Mouse (Mus musculus) midbrain, embryonic 14.5 days (tissue): ENCODE measurements around the gene Bbs1. TPM values are rescaled to one million over a fixed set of nuclear protein-coding genes. Genes with fewer than 3 reads are reported as not detected.

Experiments used
- ATAC-seq: fragments of 200-750 bp; cut with Nextera tagmentation; 2 replicates; pipeline ENCODE4 v1.8.0; 2017; ENCODE audit warnings: moderate number of reproducible peaks, moderate library complexity; ENCODE audit not compliant: low FRiP score, low TSS enrichment
- DNase-seq: peaks from one replicate; pipeline ENCODE4 v3.0.0-alpha.2; 2015
- H3K27ac ChIP-seq: fragments of 300-500 bp; sonication (generic); replicated peaks from 2 replicates; pipeline ENCODE4 v1.5.1; 2014; ENCODE audit warnings: mild to moderate bottlenecking, low read depth, low read length, moderate library complexity
- H3K27me3 ChIP-seq: fragments of 300-500 bp; sonication (generic); 2 replicates; pipeline ENCODE4 v1.6.1; 2014; ENCODE audit warnings: low read length, control low read depth, mixed read lengths; ENCODE audit not compliant: control insufficient read depth, insufficient read depth
- H3K36me3 ChIP-seq: fragments of 300-500 bp; sonication (generic); 2 replicates; pipeline ENCODE4 v1.6.1; 2014; ENCODE audit warnings: low read length, control low read depth; ENCODE audit not compliant: control insufficient read depth, insufficient read depth
- H3K4me1 ChIP-seq: fragments of 300-500 bp; sonication (generic); 2 replicates; pipeline ENCODE4 v1.6.1; 2014; ENCODE audit warnings: mild to moderate bottlenecking, antibody characterized with exemption, low read length, control low read depth; ENCODE audit not compliant: control insufficient read depth, insufficient read depth
- H3K4me2 ChIP-seq: fragments of 300-500 bp; sonication (generic); 2 replicates; pipeline ENCODE4 v1.6.1; 2014; ENCODE audit warnings: mild to moderate bottlenecking, low read length, moderate library complexity
- H3K4me3 ChIP-seq: fragments of 300-500 bp; sonication (generic); replicated peaks from 2 replicates; pipeline ENCODE4 v1.5.1; 2014; ENCODE audit warnings: low read depth, low read length
- H3K9ac ChIP-seq: fragments of 300-500 bp; sonication (generic); replicated peaks from 2 replicates; pipeline ENCODE4 v1.6.1; 2014; ENCODE audit warnings: mild to moderate bottlenecking, low read length, moderate library complexity
- H3K9me3 ChIP-seq: fragments of 300-500 bp; sonication (generic); 2 replicates; pipeline ENCODE4 v1.6.1; 2016; ENCODE audit warnings: low read length, control low read depth, mixed read lengths; ENCODE audit not compliant: control insufficient read depth
- WGBS: fragments of 180-500 bp; shearing (Covaris S2); extraction: QIAGEN DNeasy Blood & Tissue Kit; methylation state at CpG from one replicate; pipeline ENCODE4 v1.1.7; 2014; 5-methylcytosine and 5-hydroxymethylcytosine counted together
- polyA plus RNA-seq: library from polyadenylated mRNA; unstranded; fragments of >200 nt; fragmentation: Nextera tagmentation; extraction: Ambion mirVana; gene quantifications from 2 replicates; pipeline ENCODE4 v1.2.1, GENCODE M21; 2014

Gene Bbs1
- polyA plus RNA-seq, 1 experiment from 2014 or later, result 17.9 TPM

DNA sequence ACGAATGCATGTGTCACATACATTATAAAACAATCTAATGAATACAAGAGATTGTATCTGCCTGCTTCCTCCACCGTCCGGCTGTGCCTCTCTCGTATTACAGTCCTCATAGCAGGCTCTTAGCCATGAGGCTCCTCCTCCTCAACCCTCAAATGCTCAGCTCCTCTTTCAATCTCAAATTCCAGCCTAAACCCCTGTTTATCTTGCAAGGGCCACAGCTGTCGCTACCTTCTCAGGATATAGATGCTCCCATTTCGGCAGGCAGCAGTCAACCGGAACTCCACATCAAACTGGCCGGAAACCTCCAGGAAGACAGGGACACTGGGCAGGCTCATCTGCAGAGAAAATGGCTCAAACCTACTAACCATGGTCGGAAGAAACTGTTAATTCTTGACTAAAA is 7.5 kb downstream of the Bbs1 start:
- H3K27me3 ChIP-seq, result no peaks in the 10 kb centered on the region
- no peak overlapping the region for H3K9ac ChIP-seq
- no peak overlapping the region for H3K4me3 ChIP-seq
- no peaks in the 10 kb centered on the region for H3K4me1 ChIP-seq
- ATAC-seq (no peak), DNase-seq (no peak)
- peaks cover 71% of the 10 kb centered on the region for H3K36me3 ChIP-seq
- H3K9me3 ChIP-seq, result no peaks in the 10 kb centered on the region
- WGBS, result 87% methylated on average over 9 of the region's 9 CpGs
- H3K4me2 ChIP-seq, result no peak overlapping the region
- no peak overlapping the region for H3K27ac ChIP-seq

DNA sequence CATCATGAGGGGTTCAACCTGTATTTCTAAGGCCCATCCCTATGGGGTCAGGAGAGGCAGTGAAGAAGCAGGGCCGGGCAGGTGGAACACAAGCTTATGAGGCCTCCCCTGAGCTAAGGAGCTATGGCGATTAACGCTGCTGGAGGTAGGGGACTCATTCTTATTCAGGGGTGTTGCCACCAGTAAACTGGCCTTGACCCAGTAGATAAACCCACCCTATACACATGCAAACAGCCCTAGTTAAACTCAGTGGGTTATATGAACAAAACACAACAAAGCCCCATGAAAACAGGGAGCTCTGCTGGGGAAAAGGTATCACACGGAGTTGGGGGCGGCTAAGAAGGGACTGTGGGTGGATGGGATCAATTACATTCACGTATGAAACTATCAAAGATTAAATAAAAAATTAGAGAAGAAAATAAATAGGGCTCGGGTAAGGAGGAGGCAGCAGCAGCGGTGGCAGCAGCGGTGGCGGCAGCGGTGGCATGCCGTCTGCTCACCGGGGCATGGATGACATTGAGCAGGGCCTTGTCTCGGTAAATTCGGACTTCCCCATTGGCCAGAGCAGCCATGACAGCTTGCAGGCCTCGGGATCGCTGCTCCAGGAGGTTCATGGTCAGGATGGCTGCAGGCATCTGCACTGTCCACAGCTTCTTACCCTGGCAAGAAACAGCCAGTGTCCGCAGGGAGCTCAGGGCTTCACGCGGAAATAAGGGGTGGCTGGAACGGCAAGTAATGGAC is 9.5 kb downstream of the Bbs1 start:
- H3K9ac ChIP-seq, result no peak overlapping the region
- peaks cover 69% of the 10 kb centered on the region for H3K36me3 ChIP-seq
- ATAC-seq, result no peak
- no peaks in the 10 kb centered on the region for H3K27me3 ChIP-seq
- H3K9me3 ChIP-seq, result no peaks in the 10 kb centered on the region
- no peaks in the 10 kb centered on the region for H3K4me1 ChIP-seq
- no peak overlapping the region for H3K4me3 ChIP-seq
- no peak overlapping the region for H3K27ac ChIP-seq
- 53% methylated on average over 21 of the region's 21 CpGs for WGBS
- H3K4me2 ChIP-seq, result no peak overlapping the region
- no peak for DNase-seq

DNA sequence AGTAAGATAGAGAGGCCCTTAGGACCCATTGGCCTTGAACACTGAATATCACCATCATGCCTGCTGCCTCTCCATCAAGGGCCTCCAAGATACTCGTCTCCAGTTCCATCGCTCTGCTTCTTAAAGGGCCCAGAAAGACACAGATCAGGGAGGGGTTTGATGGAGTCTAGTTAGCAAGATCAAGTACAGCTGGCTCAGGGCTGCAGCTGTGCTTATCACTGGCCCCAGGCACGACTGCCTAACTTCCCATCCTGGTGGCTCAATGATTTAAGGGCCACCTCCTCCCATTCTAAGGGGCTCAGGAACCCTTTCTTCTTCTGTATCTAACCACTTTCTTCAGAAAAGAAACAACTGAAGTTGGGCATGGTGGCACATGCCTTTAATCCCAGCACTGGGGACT is 14.6 kb downstream of the Bbs1 start:
- Histone ChIP-seq H3K27me3 (no peaks in the 10 kb centered on the region), H3K4me1 (no peaks in the 10 kb centered on the region), H3K9me3 (no peaks in the 10 kb centered on the region), H3K36me3 (peaks cover 58% of the 10 kb centered on the region), H3K9ac (no peak overlapping the region), H3K4me3 (no peak overlapping the region), H3K4me2 (no peak overlapping the region), H3K27ac (no peak overlapping the region)
- no peak for DNase-seq
- 86% methylated on average over 3 of the region's 3 CpGs for WGBS
- ATAC-seq, result no peak

DNA sequence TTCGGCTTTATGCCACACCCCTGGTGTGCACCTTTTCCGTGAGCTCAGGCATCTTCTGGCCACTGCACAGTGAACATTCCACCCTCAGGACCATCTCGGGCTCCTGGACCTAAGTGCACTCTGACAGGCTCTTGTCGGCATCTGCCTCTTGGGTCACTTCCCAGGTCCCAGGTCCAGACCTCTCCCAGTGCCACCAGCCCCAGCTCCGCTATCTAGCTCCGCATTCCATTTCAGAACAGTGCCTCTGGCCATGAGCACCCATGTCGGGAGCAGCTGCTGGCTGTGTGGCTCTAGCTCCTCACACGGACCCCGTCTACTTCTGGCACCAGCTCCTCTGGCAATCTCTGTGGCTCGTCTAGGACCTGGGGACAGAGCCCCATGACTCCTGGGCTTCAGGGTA is 16.6 kb downstream of the Bbs1 start:
- Histone ChIP-seq H3K27ac (no peak overlapping the region), H3K9me3 (no peaks in the 10 kb centered on the region), H3K4me2 (no peak overlapping the region), H3K9ac (no peak overlapping the region), H3K36me3 (peaks cover 52% of the 10 kb centered on the region), H3K4me1 (no peaks in the 10 kb centered on the region), H3K27me3 (no peaks in the 10 kb centered on the region), H3K4me3 (no peak overlapping the region)
- WGBS, result 91% methylated on average over 10 of the region's 10 CpGs
- DNase-seq (no peak), ATAC-seq (no peak)

DNA sequence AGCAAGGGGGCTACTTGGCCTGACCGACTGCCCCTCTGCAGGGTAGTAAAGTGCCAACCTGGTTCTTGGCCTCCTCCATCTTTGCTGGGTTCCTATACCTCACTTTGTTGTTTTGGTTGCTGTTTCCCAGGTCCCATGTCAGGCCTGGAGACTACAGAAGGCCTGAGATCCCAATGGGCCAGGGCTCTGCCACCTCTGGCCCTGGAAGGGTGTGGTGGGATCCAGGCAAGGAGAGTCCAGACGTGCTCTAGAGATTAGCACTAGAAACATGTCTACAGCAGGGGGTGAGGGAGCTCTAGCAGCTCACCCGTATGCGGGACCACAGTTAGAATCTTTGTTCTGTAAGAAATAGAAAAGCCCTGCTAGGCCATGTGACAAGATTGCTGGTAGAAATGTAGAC is 22.5 kb downstream of the Bbs1 start:
- H3K27me3 ChIP-seq, result no peaks in the 10 kb centered on the region
- H3K4me3 ChIP-seq, result no peak overlapping the region
- H3K9ac ChIP-seq, result no peak overlapping the region
- H3K36me3 ChIP-seq, result peaks cover 11% of the 10 kb centered on the region; the same call in 1 of the 2 replicates
- H3K4me1 ChIP-seq, result peaks cover 4% of the 10 kb centered on the region; the same call in 1 of the 2 replicates
- H3K4me2 ChIP-seq, result no peak overlapping the region
- ATAC-seq (no peak), DNase-seq (no peak)
- 88% methylated on average over 4 of the region's 4 CpGs for WGBS
- H3K27ac ChIP-seq, result no peak overlapping the region
- H3K9me3 ChIP-seq, result no peaks in the 10 kb centered on the region

DNA sequence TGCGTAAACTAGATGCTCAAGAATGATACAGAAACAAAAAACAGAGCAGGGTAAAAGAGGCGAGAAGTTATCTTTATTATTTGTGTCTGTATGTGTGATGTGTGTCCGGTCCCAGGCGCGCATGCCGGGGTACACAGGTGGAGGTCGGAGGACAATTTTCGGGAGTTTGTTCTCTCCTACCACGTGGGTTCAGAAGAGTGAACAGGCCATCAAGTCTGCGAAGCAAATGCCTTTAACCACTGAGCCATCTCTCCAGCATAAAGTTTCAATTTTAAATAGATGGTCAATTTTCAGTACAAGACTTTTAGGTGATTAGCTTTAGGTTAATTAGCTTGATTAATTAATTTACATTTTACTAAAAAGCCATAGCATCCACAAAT is 27.1 kb downstream of the Bbs1 start:
- DNase-seq (no peak), ATAC-seq (no peak)
- H3K27me3 ChIP-seq, result no peaks in the 10 kb centered on the region
- H3K27ac ChIP-seq, result no peak overlapping the region
- H3K9me3 ChIP-seq, result no peaks in the 10 kb centered on the region
- 67% methylated on average over 10 of the region's 10 CpGs for WGBS
- H3K4me3 ChIP-seq, result peak overlapping the region; percentile 85
- peaks cover 11% of the 10 kb centered on the region; the same call in 1 of the 2 replicates for H3K36me3 ChIP-seq
- peak overlapping the region; percentile 78 for H3K9ac ChIP-seq
- peak overlapping the region; percentile 87 for H3K4me2 ChIP-seq
- H3K4me1 ChIP-seq, result peaks cover 10% of the 10 kb centered on the region

DNA sequence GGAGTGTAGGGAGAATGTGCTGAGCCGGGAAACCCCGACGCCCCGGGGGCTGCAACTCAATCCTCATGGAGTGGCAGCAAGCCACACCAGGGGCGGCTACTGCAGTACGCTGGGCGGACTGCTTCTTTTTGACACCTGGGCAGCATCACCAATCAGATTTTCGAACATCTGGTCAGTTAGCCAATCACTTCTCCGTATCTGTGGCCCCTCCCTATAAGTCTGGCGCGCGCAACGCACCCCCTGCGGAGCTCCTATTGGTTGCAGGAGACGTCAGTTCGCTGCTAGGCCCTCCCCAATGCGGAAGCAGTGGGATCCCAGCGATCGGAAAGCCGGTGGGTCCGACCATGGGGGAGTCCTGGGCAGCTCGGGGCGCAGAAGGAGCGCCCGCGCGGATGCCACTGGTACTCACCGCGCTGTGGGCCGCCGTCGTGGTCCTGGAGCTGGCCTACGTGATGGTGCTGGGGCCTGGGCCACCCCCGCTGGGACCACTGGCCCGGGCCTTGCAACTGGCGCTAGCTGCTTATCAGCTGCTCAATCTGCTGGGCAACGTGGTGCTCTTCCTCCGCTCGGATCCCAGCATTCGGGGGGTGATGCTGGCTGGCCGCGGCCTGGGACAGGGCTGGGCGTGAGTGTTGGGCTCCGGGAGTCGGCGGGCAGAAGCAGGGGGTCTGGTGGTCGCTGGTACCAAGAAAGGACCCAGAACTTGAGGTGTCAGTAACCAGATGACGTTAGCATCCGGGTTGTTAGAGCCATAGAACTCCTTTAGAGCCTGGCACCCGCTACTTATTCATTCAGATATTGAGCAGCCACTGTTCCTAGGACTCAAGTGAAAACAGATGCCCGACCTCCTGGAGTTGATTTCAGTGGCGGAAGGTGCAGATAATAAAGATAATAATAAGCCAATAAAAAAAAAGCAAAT is 27.8 kb downstream of the Bbs1 start, which contains the start of gene Zdhhc24:
TSS of gene Zdhhc24 (plus strand) at position 264 of the 919 bp plus-strand sequence.
- Histone ChIP-seq H3K4me2 (peak within 1 kb of the TSS; percentile 87), H3K27ac (peak within 1 kb of the TSS; percentile 78), H3K36me3 (peaks cover 8% of the 10 kb centered on the region; the same call in 1 of the 2 replicates), H3K27me3 (no peaks in the 10 kb centered on the region), H3K9me3 (no peaks in the 10 kb centered on the region), H3K9ac (peak within 1 kb of the TSS; percentile 78), H3K4me3 (peak within 1 kb of the TSS; percentile 85), H3K4me1 (peaks cover 10% of the 10 kb centered on the region)
- ATAC-seq (peak; percentile 99), DNase-seq (peak; percentile 97)
- WGBS, result 2% methylated on average over 52 of the region's 52 CpGs

DNA sequence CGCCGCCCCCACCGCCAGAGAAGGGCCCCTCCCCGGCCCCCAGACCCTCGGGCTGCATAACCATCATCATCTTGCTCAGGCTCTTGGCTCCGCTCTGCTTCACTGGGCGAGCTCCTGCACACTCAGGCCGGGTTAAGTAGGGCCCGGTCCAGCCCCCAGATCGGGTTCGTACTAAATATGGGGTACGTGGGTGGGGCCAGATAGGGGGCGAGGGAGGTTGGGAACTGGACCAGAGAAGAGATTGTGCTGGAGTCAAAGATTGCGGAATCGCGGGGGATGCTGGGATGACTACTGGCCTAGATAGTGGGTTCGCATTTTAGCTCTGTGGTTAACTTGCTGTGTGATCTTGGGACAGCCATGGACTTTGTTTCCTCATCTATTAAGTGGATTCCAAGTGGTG is 28.6 kb downstream of the Bbs1 start, which contains the start of gene Actn3:
TSS of gene Actn3 (minus strand) at position 125 of the 400 bp plus-strand sequence.
- WGBS, result 5% methylated on average over 17 of the region's 17 CpGs
- H3K4me3 ChIP-seq, result peak within 1 kb of the TSS; percentile 85
- H3K27ac ChIP-seq, result peak within 1 kb of the TSS; percentile 78
- H3K4me2 ChIP-seq, result peak within 1 kb of the TSS; percentile 87
- ATAC-seq (no peak), DNase-seq (no peak)
- no peaks in the 10 kb centered on the region for H3K27me3 ChIP-seq
- peak within 1 kb of the TSS; percentile 78 for H3K9ac ChIP-seq
- no peaks in the 10 kb centered on the region; the same call in 1 of the 2 replicates for H3K36me3 ChIP-seq
- no peaks in the 10 kb centered on the region for H3K9me3 ChIP-seq
- peaks cover 10% of the 10 kb centered on the region for H3K4me1 ChIP-seq
